Mouse (Mus musculus) ES-CJ7 (cell line): ENCODE data around the gene Hrk.

ENCODE experiments used
- DNase-seq: peaks from one replicate; pipeline ENCODE4 v3.0.0; 2011; ENCODE audit warnings: low read depth, low spot score

The Hrk gene

GRCm38 (mm10) chr5:118164581-118164980, at the start of gene Hrk:
Gene Hrk, plus strand, starts transcription at chr5:118164648.
- DNase-seq, result no peak

GRCm38 (mm10) chr5:118118351-118118750, 46.1 kb upstream of the Hrk start:
- DNase-seq, result no peak

GRCm38 (mm10) chr5:118118922-118119321, 45.5 kb upstream of the Hrk start:
- no peak for DNase-seq

- DNase-seq, result no peak
Measured at GRCm38 (mm10) chr5:118120670-118121069, 43.8 kb upstream of the Hrk start.

- DNase-seq, result no peak
Measured at GRCm38 (mm10) chr5:118121928-118122327, 42.5 kb upstream of the Hrk start.

- no peak for DNase-seq
Measured at GRCm38 (mm10) chr5:118123096-118123495, 41.4 kb upstream of the Hrk start.

- no peak for DNase-seq
Measured at GRCm38 (mm10) chr5:118126671-118127070, 37.8 kb upstream of the Hrk start.

GRCm38 (mm10) chr5:118128208-118128607, 36.2 kb upstream of the Hrk start:
- no peak for DNase-seq

- DNase-seq, result no peak
Measured at GRCm38 (mm10) chr5:118128651-118129050, 35.8 kb upstream of the Hrk start.

- DNase-seq, result no peak
Measured at GRCm38 (mm10) chr5:118136391-118136790, 28.1 kb upstream of the Hrk start.

GRCm38 (mm10) chr5:118139630-118140029, 24.8 kb upstream of the Hrk start:
- no peak for DNase-seq

GRCm38 (mm10) chr5:118142471-118142870, 22.0 kb upstream of the Hrk start:
- DNase-seq, result no peak

- DNase-seq, result no peak
Measured at GRCm38 (mm10) chr5:118143211-118144026, 21.0 kb upstream of the Hrk start.

- DNase-seq, result no peak
Measured at GRCm38 (mm10) chr5:118144327-118144726, 20.1 kb upstream of the Hrk start.

GRCm38 (mm10) chr5:118144770-118145169, 19.7 kb upstream of the Hrk start:
- no peak for DNase-seq

- DNase-seq, result no peak
Measured at GRCm38 (mm10) chr5:118145458-118145857, 19.0 kb upstream of the Hrk start.

GRCm38 (mm10) chr5:118145999-118146679, 18.3 kb upstream of the Hrk start:
- no peak for DNase-seq

GRCm38 (mm10) chr5:118147264-118147663, 17.2 kb upstream of the Hrk start:
- DNase-seq, result no peak

GRCm38 (mm10) chr5:118149711-118150110, 14.7 kb upstream of the Hrk start:
- no peak for DNase-seq

GRCm38 (mm10) chr5:118154839-118155564, 9.4 kb upstream of the Hrk start, which contains the start of gene Fbxw8:
Gene Fbxw8, minus strand, starts transcription at chr5:118155464.
- peak; percentile 86 for DNase-seq

- DNase-seq, result no peak
Measured at GRCm38 (mm10) chr5:118155565-118155947, 8.9 kb upstream of the Hrk start.

GRCm38 (mm10) chr5:118156976-118157375, 7.5 kb upstream of the Hrk start:
- no peak for DNase-seq
